In genomic region chr9:102181810-102182490, GRCm38 (mm10) we compare ENCODE assay signal across 10 mouse cellular contexts.
A peak's percentile ranks its signal among the peaks of the same experiment; 100 is the strongest.
DNase-seq lines count a peak whose midpoint lies in the region; ATAC-seq and TF ChIP-seq lines count a peak whose summit lies in the region.
"Had no signal": no experiment of that assay in that cellular context is flagged by ENCODE, and none has a peak within 500 bp of the region (broad histone marks: within the 10 kb centered on the region; RNA-seq: fewer than 3 reads in every experiment).

No protein-coding gene starts in this region.

- peak; percentile 83 for ATAC-seq in midbrain, embryonic 12.5 days (ENCODE audit: low FRiP score, low read depth)

- H3K4me3 ChIP-seq in midbrain, embryonic 12.5 days: no peak overlapping the region
- H3K4me3 ChIP-seq: limb, embryonic 12.5 days; lung, embryonic 15.5 days had no signal

- H3K36me3 ChIP-seq in midbrain, embryonic 12.5 days: no peaks in the 10 kb centered on the region
- H3K36me3 ChIP-seq: limb, embryonic 12.5 days; lung, embryonic 15.5 days had no signal

- no peak for TF ChIP-seq CTCF in brain, embryonic 14.5 days (IDR thresholded peaks at IDR 0.05; ENCODE audit: borderline replicate concordance, extremely low read depth, insufficient read depth, insufficient read length)

- H3K9ac ChIP-seq in midbrain, embryonic 12.5 days (replicated peaks): peak overlapping the region; percentile 28; the same call in 1 of the 2 replicates
- H3K9ac ChIP-seq: limb, embryonic 12.5 days; lung, embryonic 15.5 days had no signal

- no peaks in the 10 kb centered on the region for H3K9me3 ChIP-seq in midbrain, embryonic 12.5 days
- H3K9me3 ChIP-seq: limb, embryonic 12.5 days; lung, embryonic 15.5 days had no signal

- H3K27ac ChIP-seq in midbrain, embryonic 12.5 days (replicated peaks): peak overlapping the region; percentile 77
- H3K27ac ChIP-seq: limb, embryonic 12.5 days; lung, embryonic 15.5 days had no signal

- 0 out of 2 replicates have a peak overlapping the region, but pooled peaks have one; percentile 6 for H3K4me2 ChIP-seq in midbrain, embryonic 12.5 days (replicated peaks)
- H3K4me2 ChIP-seq: limb, embryonic 12.5 days; lung, embryonic 15.5 days had no signal

- H3K27me3 ChIP-seq in midbrain, embryonic 12.5 days: peaks cover 18% of the 10 kb centered on the region
- H3K27me3 ChIP-seq: limb, embryonic 12.5 days; lung, embryonic 15.5 days had no signal

- 41% methylated on average over 10 of the region's 10 CpGs for WGBS in midbrain, embryonic 12.5 days

- peak; percentile 29 for DNase-seq in Muller cell, postnatal 12 days (ENCODE audit: inconsistent ontology term)
- peak; percentile 93 for DNase-seq in brain, embryonic 14.5 days (ENCODE audit: low read depth)
- peak; percentile 18 to 54 for DNase-seq in gastrocnemius, adult 8-10 months (ENCODE audit: low spot score in 2 of 2)
- DNase-seq in T-cell, adult 2 months (ENCODE audit: low spot score): no peak
- no peak for DNase-seq in cerebellum, postnatal 4 days (ENCODE audit: low spot score in 2 of 2)
- DNase-seq in frontal cortex, postnatal 10 days (ENCODE audit: low spot score in 2 of 2): no peak
- DNase-seq: kidney, postnatal 36 days had no signal

- TF ChIP-seq POLR2A in brain, embryonic 14.5 days (IDR thresholded peaks at IDR 0.05; ENCODE audit: borderline replicate concordance, extremely low read depth, insufficient read depth, insufficient read length, poor library complexity, severe bottlenecking): no peak

- peaks cover 51% of the 10 kb centered on the region for H3K4me1 ChIP-seq in midbrain, embryonic 12.5 days
- H3K4me1 ChIP-seq: lung, embryonic 15.5 days had no signal

Comparison
In these comparisons a context has a peak if more than half of its experiments do, and no peak if none do; other contexts are left out.
1. DNase-seq: peak in Muller cell, postnatal 12 days (single experiment), brain, embryonic 14.5 days (single experiment) and gastrocnemius, adult 8-10 months (2 of 2); none in T-cell, adult 2 months (single experiment), cerebellum, postnatal 4 days (0 of 2) and frontal cortex, postnatal 10 days (0 of 2).